Mouse (Mus musculus) thymus, adult 2 months (tissue): ENCODE data around the gene Ldhc. TPM values are rescaled to one million over a fixed set of nuclear protein-coding genes. Genes with fewer than 3 reads are reported as not detected.
"Not testable (repeated sequence)": the region's sequence is repeated elsewhere in the genome, so short reads cannot be mapped to it uniquely, and the experiment has no call there.

Source experiments
- DNase-seq: peaks from one replicate; pipeline ENCODE4 v3.0.0; 2021
- H3K27ac ChIP-seq: fragments of 200-500 bp; 2 replicates; pipeline ENCODE4 v1.5.1; 2012; ENCODE audit warnings: low read length, control low read depth; ENCODE audit not compliant: control insufficient read depth, insufficient read depth
- H3K27me3 ChIP-seq: fragments of 200-500 bp; 2 replicates; pipeline ENCODE4 v1.6.1; 2012; ENCODE audit warnings: mild to moderate bottlenecking, low read length, moderate library complexity, mixed read lengths; ENCODE audit not compliant: control insufficient read depth, insufficient read depth
- H3K36me3 ChIP-seq: fragments of 200-500 bp; 2 replicates; pipeline ENCODE4 v1.6.1; 2012; ENCODE audit warnings: mild to moderate bottlenecking, low read length, moderate library complexity; ENCODE audit not compliant: control insufficient read depth, insufficient read depth
- H3K4me1 ChIP-seq: fragments of 200-500 bp; replicated peaks from 2 replicates; pipeline ENCODE4 v1.6.1; 2012; ENCODE audit warnings: low read length; ENCODE audit not compliant: control insufficient read depth, insufficient read depth
- H3K4me3 ChIP-seq: fragments of 200-500 bp; 2 replicates; pipeline ENCODE4 v1.5.1; 2012; ENCODE audit warnings: mild to moderate bottlenecking, low read length, control low read depth, moderate library complexity; ENCODE audit not compliant: control insufficient read depth, insufficient read depth
- CTCF ChIP-seq: fragments of 200-500 bp; IDR thresholded peaks from 2 replicates; pipeline ENCODE4 v1.5.1; 2012; ENCODE audit warnings: mild to moderate bottlenecking, control low read depth, low read length, moderate library complexity, borderline replicate concordance; ENCODE audit not compliant: control insufficient read depth, poor library complexity, insufficient read depth; ENCODE audit errors: extremely low read depth
- POLR2A ChIP-seq: fragments of 200-500 bp; IDR thresholded peaks from 2 replicates; pipeline ENCODE4 v1.6.1; 2012; ENCODE audit warnings: mild to moderate bottlenecking, low read length, control low read depth, moderate library complexity; ENCODE audit not compliant: control insufficient read depth, poor library complexity, insufficient read depth; ENCODE audit errors: extremely low read depth
- WGBS: fragments of 180-500 bp; shearing (Covaris S2); methylation state at CpG from one replicate; pipeline ENCODE4 v1.1.7; 2018; 5-methylcytosine and 5-hydroxymethylcytosine counted together
- polyA plus RNA-seq: library from polyadenylated mRNA; depleted of rRNA; stranded (reverse); fragments of >200 nt; gene quantifications from 2 replicates; pipeline ENCODE4 v1.2.3, GENCODE M21; 2012

Gene Ldhc
- polyA plus RNA-seq, 1 experiment: 0.20 TPM

- peak; percentile 38 for DNase-seq
- Histone ChIP-seq H3K4me1 (peaks cover 37% of the 10 kb centered on the region), H3K27me3 (no peaks in the 10 kb centered on the region), H3K36me3 (no peaks in the 10 kb centered on the region), H3K27ac (peak overlapping the region; percentile 84), H3K4me3 (no peak overlapping the region)
- TF ChIP-seq CTCF (no peak), POLR2A (no peak)
- WGBS: 43% methylated on average over 13 of the region's 13 CpGs
Observed at GRCm38 (mm10) chr7:46830799-46831590, 30.0 kb upstream of the Ldhc start.

DNA sequence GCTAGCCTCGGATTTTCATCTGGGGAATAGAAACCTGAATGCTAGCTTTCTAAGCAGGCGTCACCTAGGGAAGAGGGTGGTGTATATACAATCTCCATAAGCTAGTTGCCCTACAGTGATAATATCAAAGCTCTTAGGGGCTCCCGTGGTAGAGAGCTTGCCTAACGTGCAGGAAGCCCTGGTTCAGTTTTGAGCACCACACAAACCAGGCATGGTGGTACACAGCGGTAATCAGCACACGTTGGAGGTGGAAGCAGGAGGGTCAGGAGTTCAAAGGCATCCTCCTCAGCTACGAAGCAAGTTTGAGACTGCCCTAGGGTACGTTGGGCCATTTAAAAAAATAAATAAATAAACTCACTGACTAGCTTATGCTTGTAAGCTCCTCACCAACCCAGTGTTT, 29.3 kb upstream of the Ldhc start:
- Histone ChIP-seq H3K27ac (peak overlapping the region; percentile 84), H3K4me1 (peaks cover 37% of the 10 kb centered on the region), H3K27me3 (no peaks in the 10 kb centered on the region), H3K36me3 (no peaks in the 10 kb centered on the region), H3K4me3 (no peak overlapping the region)
- DNase-seq: no peak
- WGBS: 58% methylated on average over 8 of the region's 8 CpGs
- no peak for TF ChIP-seq POLR2A

- peak; percentile 21 for DNase-seq
- peak overlapping the region; percentile 84 for H3K27ac ChIP-seq
- WGBS: 69% methylated on average over 11 of the region's 11 CpGs
- H3K4me1 ChIP-seq: peaks cover 40% of the 10 kb centered on the region
- not testable (repeated sequence) for H3K27me3 ChIP-seq, H3K36me3 ChIP-seq, H3K4me3 ChIP-seq
Observed at GRCm38 (mm10) chr7:46832112-46832810, 28.7 kb upstream of the Ldhc start.

DNA sequence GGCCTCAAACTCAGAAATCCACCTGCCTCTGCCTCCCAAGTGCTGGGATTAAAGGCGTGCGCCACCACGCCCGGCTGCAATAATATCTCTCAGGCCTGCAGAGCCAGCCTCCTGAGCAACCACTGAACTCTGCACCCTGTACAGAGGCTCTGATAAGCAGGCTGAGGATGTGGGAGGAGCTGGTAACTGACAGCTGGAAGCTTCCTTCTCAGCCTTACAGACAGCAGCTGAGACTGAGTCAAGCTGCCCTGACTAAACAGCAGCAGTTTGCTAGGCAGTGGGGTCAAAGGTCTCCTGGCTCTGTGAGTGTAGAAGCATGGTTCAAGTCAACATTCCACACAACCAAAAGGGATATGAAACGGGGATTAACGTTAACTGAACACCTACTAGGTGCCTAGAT, 27.7 kb upstream of the Ldhc start:
- 0 out of 2 replicates have a peak, but pooled peaks have one; percentile 19 for TF ChIP-seq CTCF
- TF ChIP-seq POLR2A: no peak
- 20% methylated on average over 6 of the region's 6 CpGs for WGBS
- H3K27me3 ChIP-seq: no peaks in the 10 kb centered on the region
- H3K4me1 ChIP-seq: peaks cover 47% of the 10 kb centered on the region
- DNase-seq: peak; percentile 74
- H3K4me3 ChIP-seq: no peak overlapping the region
- no peaks in the 10 kb centered on the region for H3K36me3 ChIP-seq
- peak overlapping the region; percentile 84 for H3K27ac ChIP-seq

DNA sequence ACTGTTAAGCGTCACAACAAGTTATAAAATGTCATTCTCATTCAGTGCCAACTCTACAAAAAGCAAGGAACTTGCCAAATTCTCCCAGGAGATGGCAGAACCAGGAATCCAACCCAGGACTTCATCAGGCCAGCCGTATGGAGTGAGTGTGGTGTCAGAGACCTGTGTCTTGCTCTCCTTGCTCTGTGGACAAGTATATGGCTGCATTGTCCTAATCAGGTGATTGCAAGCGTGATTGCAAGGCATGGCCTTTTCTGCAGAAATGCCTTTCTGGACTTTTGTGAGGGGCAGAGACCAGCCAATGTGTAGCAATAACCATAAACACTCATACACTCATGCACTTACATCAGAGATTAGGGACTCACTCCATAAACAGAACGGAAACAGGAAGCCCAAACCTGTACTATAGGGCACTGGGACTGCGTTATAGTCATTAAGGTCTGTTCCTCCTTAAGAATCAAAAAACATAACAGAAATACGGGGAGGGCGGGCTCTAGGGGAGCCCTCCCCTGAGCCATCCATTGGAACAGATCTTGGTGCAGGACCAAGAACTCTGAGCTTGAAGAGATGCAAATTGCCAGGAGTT, 27.2 kb upstream of the Ldhc start:
- peaks cover 51% of the 10 kb centered on the region for H3K4me1 ChIP-seq
- TF ChIP-seq CTCF (no peak), POLR2A (no peak)
- 65% methylated on average over 7 of the region's 7 CpGs for WGBS
- H3K4me3 ChIP-seq: no peak overlapping the region
- peak overlapping the region; percentile 84 for H3K27ac ChIP-seq
- DNase-seq: no peak
- H3K36me3 ChIP-seq: no peaks in the 10 kb centered on the region
- H3K27me3 ChIP-seq: no peaks in the 10 kb centered on the region

DNA sequence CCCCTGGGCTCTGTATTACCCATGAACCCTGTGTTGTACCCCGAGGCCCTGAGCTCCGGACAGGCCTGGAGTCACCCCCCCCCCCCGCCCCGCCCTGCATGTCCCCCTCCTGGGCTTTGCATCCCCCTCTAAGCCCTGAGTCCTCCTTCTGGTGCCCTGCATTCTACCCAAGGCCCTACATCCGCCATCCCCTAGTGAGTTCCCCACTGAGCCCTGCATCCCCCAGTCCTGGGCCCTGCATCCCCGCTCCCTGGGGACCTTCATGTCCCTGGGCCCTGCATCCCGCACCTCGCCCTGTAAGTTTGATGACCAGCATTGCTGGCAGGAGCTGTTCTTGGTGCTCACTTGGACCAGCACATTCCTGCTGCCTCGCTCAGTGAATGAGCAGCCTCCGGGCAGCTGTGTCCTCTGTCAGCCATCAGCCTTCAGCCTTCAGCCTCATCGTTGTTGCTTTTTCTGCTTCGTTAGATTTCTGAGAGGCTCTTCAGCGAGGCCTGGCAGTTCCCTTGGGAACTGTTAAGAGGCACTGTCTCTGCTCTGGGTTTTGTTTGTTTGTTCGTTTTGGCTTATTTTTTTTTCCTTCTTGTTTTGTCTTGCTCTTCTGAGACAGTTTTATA, 25.9 kb upstream of the Ldhc start:
- Histone ChIP-seq H3K4me1 (peaks cover 56% of the 10 kb centered on the region), H3K27ac (no peak overlapping the region), H3K36me3 (no peaks in the 10 kb centered on the region), H3K4me3 (no peak overlapping the region), H3K27me3 (no peaks in the 10 kb centered on the region)
- WGBS: 94% methylated on average over 14 of the region's 14 CpGs
- DNase-seq: no peak
- TF ChIP-seq CTCF (no peak), POLR2A (no peak)
